Mouse (Mus musculus) thymus, postnatal 36 days (tissue): ENCODE data around the gene Wdr4.
"Not testable (repeated sequence)": the region's sequence is repeated elsewhere in the genome, so short reads cannot be mapped to it uniquely, and the experiment has no call there.

Experiments
- DNase-seq, 2 experiments: peaks; one replicate each; pipeline ENCODE4 v3.0.0; 2022; ENCODE audit warnings: mixed read lengths in 2 of 2

Gene Wdr4

GRCm38 (mm10) chr17:31519946-31520838 lies at the start of gene Wdr4, which contains the start of gene Ndufv3:
TSS of gene Wdr4 (minus strand) at chr17:31519980.
TSS of gene Ndufv3 (plus strand) at chr17:31520115.
- DNase-seq, result peak; percentile 99 to 100

GRCm38 (mm10) chr17:31566276-31566675 lies 46.5 kb upstream of the Wdr4 start:
- DNase-seq, result no peak

- DNase-seq, result peak; percentile 83 to 89
Observed at GRCm38 (mm10) chr17:31565141-31566056, 45.6 kb upstream of the Wdr4 start.

- DNase-seq, result no peak
Observed at GRCm38 (mm10) chr17:31564858-31565140, 45.0 kb upstream of the Wdr4 start.

GRCm38 (mm10) chr17:31564015-31564857 lies 44.5 kb upstream of the Wdr4 start, which contains the start of gene Pknox1:
TSS of gene Pknox1 (plus strand) at chr17:31564734.
- peak; percentile 99 to 100 for DNase-seq

GRCm38 (mm10) chr17:31563632-31564014 lies 43.8 kb upstream of the Wdr4 start:
- peak; percentile 52 to 54 for DNase-seq

- no peak for DNase-seq
Observed at GRCm38 (mm10) chr17:31559021-31559789, 39.4 kb upstream of the Wdr4 start.

- peak in 1 of 2 experiments; percentile 9 for DNase-seq
Observed at GRCm38 (mm10) chr17:31557947-31558542, 38.3 kb upstream of the Wdr4 start.

GRCm38 (mm10) chr17:31557124-31557880 lies 37.5 kb upstream of the Wdr4 start:
- peak in 1 of 2 experiments; percentile 7 for DNase-seq

GRCm38 (mm10) chr17:31556253-31556652 lies 36.5 kb upstream of the Wdr4 start:
- DNase-seq, result no peak

- not testable (repeated sequence) for DNase-seq
Observed at GRCm38 (mm10) chr17:31552601-31553000, 32.8 kb upstream of the Wdr4 start.

GRCm38 (mm10) chr17:31549389-31549788 lies 29.6 kb upstream of the Wdr4 start:
- DNase-seq, result no peak

- DNase-seq, result no peak
Observed at GRCm38 (mm10) chr17:31547974-31548373, 28.2 kb upstream of the Wdr4 start.

GRCm38 (mm10) chr17:31546444-31547196 lies 26.8 kb upstream of the Wdr4 start:
- DNase-seq, result no peak

GRCm38 (mm10) chr17:31543574-31543973 lies 23.8 kb upstream of the Wdr4 start:
- no peak for DNase-seq

- DNase-seq, result no peak
Observed at GRCm38 (mm10) chr17:31541460-31541831, 21.7 kb upstream of the Wdr4 start.

GRCm38 (mm10) chr17:31540809-31541459 lies 21.2 kb upstream of the Wdr4 start:
- DNase-seq, result no peak

GRCm38 (mm10) chr17:31540101-31540500 lies 20.3 kb upstream of the Wdr4 start:
- DNase-seq, result no peak
